Mouse (Mus musculus) myocyte (in vitro differentiated cells): ENCODE measurements around the gene Wnt8b.
A peak's percentile ranks its signal among the peaks of the same experiment; 100 is the strongest.

Experiments
- E2F4 ChIP-seq: IDR thresholded peaks from one replicate; pipeline ENCODE4 v1.6.1; 2011; ENCODE audit warnings: mild to moderate bottlenecking, control low read depth, moderate library complexity; ENCODE audit not compliant: insufficient read depth
- MAX ChIP-seq: IDR thresholded peaks from one replicate; pipeline ENCODE4 v1.6.1; 2011; ENCODE audit warnings: low read depth, mild to moderate bottlenecking, control low read depth
- MYOG ChIP-seq, 3 experiments: IDR thresholded peaks; one replicate each; pipeline ENCODE4 v1.6.1; 2011; ENCODE audit warnings: control low read depth in 2 of 3, low read depth in 2 of 3, mild to moderate bottlenecking in 2 of 3; ENCODE audit not compliant: insufficient read length in 2 of 3, control insufficient read depth in 1 of 3, insufficient read depth in 1 of 3
- POLR2A ChIP-seq: IDR thresholded peaks from one replicate; pipeline ENCODE4 v1.6.1; 2011; ENCODE audit warnings: low read depth, mild to moderate bottlenecking, control low read depth, moderate library complexity; ENCODE audit not compliant: insufficient read length
- TCF12 ChIP-seq: IDR thresholded peaks from one replicate; pipeline ENCODE4 v1.6.1; 2011; ENCODE audit warnings: mild to moderate bottlenecking, control low read depth; ENCODE audit not compliant: poor library complexity, insufficient read depth, severe bottlenecking
- USF1 ChIP-seq: IDR thresholded peaks from one replicate; pipeline ENCODE4 v1.6.1; 2011; ENCODE audit warnings: low read depth, mild to moderate bottlenecking, control low read depth, moderate library complexity

DNA sequence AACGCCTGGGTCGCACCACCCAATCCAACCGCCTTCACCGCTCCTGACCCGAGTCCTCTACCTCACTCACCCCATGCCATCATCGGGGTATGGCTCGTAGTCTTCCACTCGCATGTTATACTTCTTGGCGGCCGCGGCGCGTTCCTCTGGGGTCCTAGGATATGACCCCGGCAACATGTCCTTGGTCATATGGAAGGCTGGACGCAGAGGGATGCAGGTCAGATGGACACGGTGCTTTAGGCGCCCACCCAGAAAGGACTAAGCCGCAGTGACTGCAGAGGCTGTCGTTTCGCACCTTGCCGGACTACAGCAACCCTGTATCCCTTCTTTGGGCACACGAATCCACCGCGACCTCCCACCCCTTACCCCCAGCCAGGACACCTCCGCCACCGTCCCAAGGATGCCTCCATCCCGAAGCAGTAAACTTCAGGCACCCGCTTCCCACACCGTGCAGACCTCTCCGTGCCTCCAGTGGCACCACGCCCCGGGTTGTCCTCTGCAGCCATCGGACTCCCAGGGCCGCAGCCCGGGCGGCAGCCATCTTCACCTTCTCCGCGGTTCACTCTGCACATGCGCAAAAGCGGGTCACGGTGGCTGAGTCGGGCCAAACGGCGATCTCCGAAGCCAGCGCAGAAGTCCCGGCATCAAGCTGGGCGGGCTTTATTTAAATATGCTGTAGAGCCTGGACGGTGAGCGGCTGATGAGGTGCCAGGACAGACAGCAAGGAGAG is 61.8 kb downstream of the Wnt8b start, which contains the start of gene Ndufb8:
- peak; percentile 94 for TF ChIP-seq POLR2A
- no peak for TF ChIP-seq MAX
- TF ChIP-seq TCF12: no peak
- TF ChIP-seq USF1: no peak
- peak; percentile 84 for TF ChIP-seq E2F4
- TF ChIP-seq MYOG (IDR thresholded peaks at IDR 0.05; ENCODE audit: control insufficient read depth in 1 of 3, insufficient read depth in 1 of 3, insufficient read length in 2 of 3, low read depth in 2 of 3): no peak
